Mouse (Mus musculus) embryonic stem cell, embryonic (primary cell): ENCODE data around the gene Prss57.

Source experiments
- CTCF ChIA-PET, 4 experiments: fragments of 300-600 bp in 2 of 4; fragments of 350-600 bp in 2 of 4; sonication (Branson Sonifier 250); formaldehyde crosslinking; loops; one replicate each; lab custom pipeline; 2022; ENCODE audit warnings: inconsistent platforms in 2 of 4; lab: Charles Lee
- POLR2A ChIA-PET, 4 experiments: fragments of 300-600 bp in 2 of 4; fragments of 350-600 bp in 2 of 4; sonication (Branson Sonifier 250); formaldehyde crosslinking; loops; one replicate each; lab custom pipeline; 2022; ENCODE audit warnings: antibody characterized with exemption in 4 of 4, inconsistent platforms in 1 of 4; lab: Charles Lee

Gene Prss57

GRCm38 (mm10) chr10:79797326-79797725 lies 6.6 kb upstream of the Prss57 start:
- CTCF ChIA-PET, result interaction anchor here in 2 of 4 experiments (0.6 to 4.8 kb wide), 3 partner anchors 14 to 190 kb away, joined by 3 to 37 read pairs (median 3); no protein-coding TSS in a partner anchor
- POLR2A ChIA-PET, result interaction anchor here in 2 of 4 experiments (0.6 to 2.0 kb wide), 3 partner anchors 15 to 251 kb away, joined by 3 to 10 read pairs (median 7); no protein-coding TSS in a partner anchor

GRCm38 (mm10) chr10:79795905-79796304 lies 5.1 kb upstream of the Prss57 start:
- CTCF ChIA-PET, result interaction anchor here in 3 of 4 experiments (0.6 to 8.2 kb wide), 12 partner anchors 10 to 100 kb away, joined by 3 to 75 read pairs (median 4); no protein-coding TSS in a partner anchor
- POLR2A ChIA-PET, result interaction anchor here in 2 of 4 experiments (0.6 to 3.3 kb wide), 20 partner anchors 10 to 669 kb away, joined by 3 to 13 read pairs (median 4); partner anchors contain the start of genes Ptbp1 (in 2 of the 2) and Polrmt (in 1 of the 2)

GRCm38 (mm10) chr10:79794491-79794931 lies 3.8 kb upstream of the Prss57 start:
- POLR2A ChIA-PET, result interaction anchor here in 3 of 4 experiments (0.8 to 3.3 kb wide), 20 partner anchors 8 to 365 kb away, joined by 3 to 17 read pairs (median 4); partner anchors contain the start of genes Bsg (in 1 of the 3), Polrmt (in 1 of the 3), Ptbp1 (in 1 of the 3) and Rnf126 (in 1 of the 3)
- CTCF ChIA-PET, result interaction anchor here (0.6 to 8.2 kb wide), 24 partner anchors 8 to 133 kb away, joined by 3 to 75 read pairs (median 7); partner anchors contain the start of gene Misp (in 1 of the 4)

GRCm38 (mm10) chr10:79793738-79794490 lies 3.2 kb upstream of the Prss57 start:
- ChIA-PET CTCF (interaction anchor here (0.5 to 8.2 kb wide), 38 partner anchors 8 to 203 kb away, joined by 3 to 75 read pairs (median 5); partner anchors contain the start of gene Misp (in 1 of the 4)), POLR2A (interaction anchor here in 3 of 4 experiments (0.5 to 3.3 kb wide), 26 partner anchors 9 to 366 kb away, joined by 3 to 17 read pairs (median 4); partner anchors contain the start of genes Ptbp1 (in 2 of the 3), Bsg (in 1 of the 3), Med16 (in 1 of the 3) and Rnf126 (in 1 of the 3))

GRCm38 (mm10) chr10:79793051-79793737 lies 2.4 kb upstream of the Prss57 start, which contains the start of gene Palm:
Gene Palm (plus strand): TSS chr10:79793572.
- ChIA-PET CTCF (interaction anchor here (0.5 to 8.2 kb wide), 36 partner anchors 8 to 372 kb away, joined by 3 to 75 read pairs (median 5); no protein-coding TSS in a partner anchor), POLR2A (interaction anchor here in 3 of 4 experiments (0.5 to 3.3 kb wide), 21 partner anchors 8 to 156 kb away, joined by 3 to 17 read pairs (median 4); partner anchors contain the start of genes Bsg (in 1 of the 3), Med16 (in 1 of the 3), Ptbp1 (in 1 of the 3) and Rnf126 (in 1 of the 3))

GRCm38 (mm10) chr10:79792339-79793040 lies 1.7 kb upstream of the Prss57 start:
- CTCF ChIA-PET, result interaction anchor here (0.6 to 8.2 kb wide), 29 partner anchors 7 to 1076 kb away, joined by 3 to 75 read pairs (median 5); partner anchors contain the start of gene Fgf22 (in 1 of the 4)
- POLR2A ChIA-PET, result interaction anchor here in 2 of 4 experiments (0.9 to 3.3 kb wide), 7 partner anchors 10 to 121 kb away, joined by 4 to 17 read pairs (median 6); no protein-coding TSS in a partner anchor

GRCm38 (mm10) chr10:79789581-79789980 lies 1.2 kb downstream of the Prss57 start:
- POLR2A ChIA-PET, result interaction anchor here in 3 of 4 experiments (0.8 to 2.0 kb wide), 8 partner anchors 9 to 119 kb away, joined by 3 to 5 read pairs (median 4); partner anchors contain the start of genes Med16 (in 1 of the 3), Polrmt (in 1 of the 3) and Ptbp1 (in 1 of the 3)
- CTCF ChIA-PET, result interaction anchor here (0.5 to 8.2 kb wide), 21 partner anchors 8 to 584 kb away, joined by 3 to 75 read pairs (median 5); partner anchors contain the start of gene Rnf126 (in 1 of the 4)

- ChIA-PET POLR2A (interaction anchor here in 3 of 4 experiments (0.8 to 1.6 kb wide), 9 partner anchors 8 to 139 kb away, joined by 3 to 5 read pairs (median 3); partner anchors contain the start of genes Med16 (in 1 of the 3), Polrmt (in 1 of the 3) and Ptbp1 (in 1 of the 3)), CTCF (interaction anchor here (0.5 to 8.2 kb wide), 42 partner anchors 7 to 1792 kb away, joined by 3 to 75 read pairs (median 4); partner anchors contain the start of gene Fstl3 (in 1 of the 4))
Observed at GRCm38 (mm10) chr10:79788386-79789158, 2.2 kb downstream of the Prss57 start.

- ChIA-PET POLR2A (interaction anchor here in 2 of 4 experiments (0.6 to 1.6 kb wide), 5 partner anchors 11 to 383 kb away, joined by 3 read pairs; no protein-coding TSS in a partner anchor), CTCF (interaction anchor here in 3 of 4 experiments (0.6 to 2.6 kb wide), 10 partner anchors 9 to 1744 kb away, joined by 3 to 20 read pairs (median 3); partner anchors contain the start of genes Palm (in 2 of the 3), Madcam1 (in 1 of the 3), Mum1 (in 1 of the 3) and Polrmt (in 1 of the 3))
Observed at GRCm38 (mm10) chr10:79783920-79784800, 6.6 kb downstream of the Prss57 start.

- CTCF ChIA-PET, result interaction anchor here in 3 of 4 experiments (0.5 to 3.3 kb wide), 5 partner anchors 9 to 175 kb away, joined by 3 to 75 read pairs (median 3); partner anchors contain the start of genes Palm (in 1 of the 3) and Prss57 (in 1 of the 3)
- POLR2A ChIA-PET, result no interaction called here
Observed at GRCm38 (mm10) chr10:79783050-79783449, 7.7 kb downstream of the Prss57 start.

- ChIA-PET CTCF (interaction anchor here in 2 of 4 experiments (0.5 to 3.3 kb wide), 7 partner anchors 9 to 242 kb away, joined by 3 to 75 read pairs (median 3); partner anchors contain the start of genes Palm (in 2 of the 2), Bsg (in 1 of the 2) and Prss57 (in 1 of the 2)), POLR2A (interaction anchor here in 2 of 4 experiments (0.5 to 1.4 kb wide), 4 partner anchors 19 to 82 kb away, joined by 3 to 5 read pairs (median 3); partner anchors contain the start of gene Ptbp1 (in 1 of the 2))
Observed at GRCm38 (mm10) chr10:79781956-79782355, 8.8 kb downstream of the Prss57 start.

- ChIA-PET POLR2A (interaction anchor here in 3 of 4 experiments (0.6 to 2.3 kb wide), 49 partner anchors 8 to 1355 kb away, joined by 3 to 26 read pairs (median 5); partner anchors contain the start of genes Ptbp1 (in 3 of the 3), Palm (in 2 of the 3), Polrmt (in 2 of the 3) and Rnf126 (in 2 of the 3)), CTCF (interaction anchor here in 3 of 4 experiments (0.6 to 3.3 kb wide), 30 partner anchors 9 to 445 kb away, joined by 3 to 75 read pairs (median 8); partner anchors contain the start of genes Bsg (in 2 of the 3), Med16 (in 1 of the 3), Misp (in 1 of the 3) and Mum1 (in 1 of the 3))
Observed at GRCm38 (mm10) chr10:79781139-79781538, 9.6 kb downstream of the Prss57 start.

GRCm38 (mm10) chr10:79780664-79781015 lies 10.1 kb downstream of the Prss57 start:
- CTCF ChIA-PET, result interaction anchor here (0.5 to 3.3 kb wide), 123 partner anchors 8 to 1591 kb away, joined by 3 to 75 read pairs (median 4); partner anchors contain the start of genes Palm (in 4 of the 4), Bsg (in 3 of the 4), Rnf126 (in 3 of the 4) and Med16 (in 2 of the 4)
- POLR2A ChIA-PET, result interaction anchor here in 3 of 4 experiments (0.5 to 2.3 kb wide), 103 partner anchors 8 to 1726 kb away, joined by 3 to 26 read pairs (median 4); partner anchors contain the start of genes Ptbp1 (in 3 of the 3), Rnf126 (in 3 of the 3), Bsg (in 2 of the 3) and Med16 (in 2 of the 3)
